Mouse (Mus musculus) limb, embryonic 14.5 days (tissue): ENCODE measurements around the gene Ncbp1. TPM values are rescaled to one million over a fixed set of nuclear protein-coding genes. Genes with fewer than 3 reads are reported as not detected.

ENCODE experiments used
- ATAC-seq: fragments of 200-750 bp; cut with Nextera tagmentation; 2 replicates; pipeline ENCODE4 v1.8.0; 2017; ENCODE audit warnings: low read depth, moderate number of reproducible peaks, moderate TSS enrichment; ENCODE audit not compliant: low FRiP score
- DNase-seq: peaks from one replicate; pipeline ENCODE4 v3.0.0-alpha.2; 2015; ENCODE audit warnings: low spot score
- H3K27ac ChIP-seq: fragments of 300-500 bp; sonication (generic); replicated peaks from 2 replicates; pipeline ENCODE4 v1.5.1; 2014; ENCODE audit warnings: low read depth, mild to moderate bottlenecking, low read length, moderate library complexity, mixed read lengths
- H3K27me3 ChIP-seq: fragments of 300-500 bp; sonication (generic); 2 replicates; pipeline ENCODE4 v1.6.1; 2014; ENCODE audit warnings: low read length, mixed read lengths; ENCODE audit not compliant: control insufficient read depth, insufficient read depth
- H3K36me3 ChIP-seq: fragments of 300-500 bp; sonication (generic); 2 replicates; pipeline ENCODE4 v1.6.1; 2014; ENCODE audit warnings: mild to moderate bottlenecking, low read length, moderate library complexity, mixed read lengths; ENCODE audit not compliant: control insufficient read depth, insufficient read depth
- H3K4me1 ChIP-seq: fragments of 300-500 bp; sonication (generic); 2 replicates; pipeline ENCODE4 v1.6.1; 2014; ENCODE audit warnings: antibody characterized with exemption, low read length, mixed read lengths; ENCODE audit not compliant: control insufficient read depth, insufficient read depth
- H3K4me2 ChIP-seq: fragments of 300-500 bp; sonication (generic); replicated peaks from 2 replicates; pipeline ENCODE4 v1.6.1; 2014; ENCODE audit warnings: low read depth, mild to moderate bottlenecking, low read length, moderate library complexity; ENCODE audit not compliant: severe bottlenecking
- H3K4me3 ChIP-seq: fragments of 300-500 bp; sonication (generic); replicated peaks from 2 replicates; pipeline ENCODE4 v1.5.1; 2014; ENCODE audit warnings: low read length
- H3K9ac ChIP-seq: fragments of 300-500 bp; sonication (generic); 2 replicates; pipeline ENCODE4 v1.6.1; 2014; ENCODE audit warnings: mild to moderate bottlenecking, low read depth, low read length, moderate library complexity; ENCODE audit not compliant: severe bottlenecking
- H3K9me3 ChIP-seq: fragments of 300-500 bp; sonication (generic); 2 replicates; pipeline ENCODE4 v1.6.1; 2016; ENCODE audit warnings: low read length; ENCODE audit not compliant: control insufficient read depth
- POLR2A ChIP-seq: fragments of 200-500 bp; IDR thresholded peaks from 2 replicates; pipeline ENCODE4 v1.8.0; 2012; ENCODE audit warnings: inconsistent platforms, mild to moderate bottlenecking, moderate library complexity, borderline replicate concordance; ENCODE audit not compliant: insufficient read depth, insufficient read length; ENCODE audit errors: extremely low read depth
- WGBS: fragments of 180-500 bp; shearing (Covaris S2); extraction: QIAGEN DNeasy Blood & Tissue Kit; methylation state at CpG from one replicate; pipeline ENCODE4 v1.1.7; 2014; 5-methylcytosine and 5-hydroxymethylcytosine counted together
- polyA plus RNA-seq, 2 experiments: library from polyadenylated mRNA; depleted of rRNA in 1 of 2; stranded (reverse) in 1 of 2; unstranded in 1 of 2; fragments of >200 nt; fragmentation: Nextera tagmentation in 1 of 2; extraction: Ambion mirVana in 1 of 2; gene quantifications; 2 replicates each; pipeline versions ENCODE4 v1.2.1 to v1.2.3; 2012 to 2014

The Ncbp1 gene
- polyA plus RNA-seq, 2 experiments: 74.0 to 75.2 TPM

DNA sequence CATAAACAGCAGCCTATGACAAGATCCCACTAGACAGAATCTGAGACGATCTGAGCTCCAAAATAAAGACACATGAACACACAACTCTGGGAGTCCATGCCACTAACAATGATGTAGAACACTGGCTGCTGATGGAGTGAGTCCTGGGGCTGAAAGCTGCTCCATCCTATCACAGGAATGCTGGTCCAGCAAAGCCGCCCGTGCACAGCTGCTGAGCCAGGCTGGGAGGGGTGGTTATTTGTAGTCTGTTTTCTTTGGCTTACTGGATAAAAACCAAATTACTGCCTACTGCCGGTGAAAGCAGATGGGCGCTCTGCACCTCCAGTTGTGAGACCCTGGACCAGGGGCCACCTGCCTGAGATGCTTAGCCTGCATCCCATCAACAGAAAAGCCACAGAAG lies 38.6 kb downstream of the Ncbp1 start:
- no peaks in the 10 kb centered on the region for H3K9me3 ChIP-seq
- H3K36me3 ChIP-seq: peaks cover 88% of the 10 kb centered on the region
- no peak overlapping the region for H3K9ac ChIP-seq
- H3K4me1 ChIP-seq: no peaks in the 10 kb centered on the region
- H3K4me2 ChIP-seq: no peak overlapping the region
- H3K4me3 ChIP-seq: no peak overlapping the region
- no peaks in the 10 kb centered on the region for H3K27me3 ChIP-seq
- no peak overlapping the region for H3K27ac ChIP-seq
- ATAC-seq: no peak
- DNase-seq: no peak
- TF ChIP-seq POLR2A: no peak
- 71% methylated on average over 5 of the region's 5 CpGs for WGBS

GRCm38 (mm10) chr4:46177496-46177895 lies 39.1 kb downstream of the Ncbp1 start:
- no peak for ATAC-seq
- Histone ChIP-seq H3K9me3 (no peaks in the 10 kb centered on the region), H3K27ac (no peak overlapping the region), H3K36me3 (peaks cover 89% of the 10 kb centered on the region), H3K9ac (no peak overlapping the region), H3K27me3 (no peaks in the 10 kb centered on the region), H3K4me2 (no peak overlapping the region), H3K4me1 (no peaks in the 10 kb centered on the region), H3K4me3 (no peak overlapping the region)
- 84% methylated on average over 7 of the region's 7 CpGs for WGBS
- TF ChIP-seq POLR2A: no peak
- no peak for DNase-seq

DNA sequence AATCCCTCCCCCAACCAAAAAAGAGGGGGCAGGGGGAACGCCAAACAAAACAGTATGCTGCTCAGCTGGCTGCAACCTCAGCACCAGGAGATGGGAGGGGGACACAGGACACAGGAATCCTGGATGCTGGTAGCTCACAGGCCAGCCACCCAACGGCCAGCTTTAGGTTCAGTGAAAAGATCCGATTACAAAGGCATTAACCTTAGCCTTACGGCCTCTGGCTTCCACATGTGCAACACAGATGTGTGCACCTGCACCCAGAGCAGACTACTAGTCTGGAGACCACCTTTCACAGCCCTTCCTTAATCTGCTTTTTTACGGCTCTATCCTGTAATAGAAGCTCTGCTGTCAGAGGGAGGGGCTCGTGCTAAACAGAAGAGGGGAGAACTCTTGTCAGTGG lies 42.8 kb downstream of the Ncbp1 start:
- 10% methylated on average over 6 of the region's 6 CpGs for WGBS
- DNase-seq (no peak), ATAC-seq (no peak)
- H3K36me3 ChIP-seq: peaks cover 86% of the 10 kb centered on the region
- no peaks in the 10 kb centered on the region for H3K27me3 ChIP-seq
- no peak overlapping the region for H3K4me2 ChIP-seq
- no peak overlapping the region for H3K27ac ChIP-seq
- no peak overlapping the region for H3K4me3 ChIP-seq
- no peak for TF ChIP-seq POLR2A
- no peak overlapping the region for H3K9ac ChIP-seq
- no peaks in the 10 kb centered on the region for H3K9me3 ChIP-seq
- no peaks in the 10 kb centered on the region for H3K4me1 ChIP-seq

DNA sequence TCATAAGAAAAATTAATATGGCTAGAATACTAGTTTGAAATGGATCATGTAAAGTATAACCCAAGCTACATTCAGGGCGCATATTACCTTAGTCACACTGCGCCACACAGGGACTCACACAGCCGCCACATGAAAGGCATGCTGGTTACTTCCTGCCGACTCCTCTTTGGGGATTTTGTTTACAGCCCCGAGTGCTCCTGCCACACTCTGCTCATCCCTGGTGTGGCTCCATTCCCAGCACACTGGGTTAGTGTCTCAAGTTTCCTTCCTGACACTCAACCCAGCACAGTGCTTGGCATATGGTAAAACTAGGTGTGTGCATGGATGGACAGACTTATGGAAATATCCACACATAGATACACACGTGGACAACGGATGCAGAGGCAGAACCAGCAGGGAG lies 43.8 kb downstream of the Ncbp1 start:
- H3K36me3 ChIP-seq: peaks cover 85% of the 10 kb centered on the region
- no peak for TF ChIP-seq POLR2A
- WGBS: 84% methylated on average over 7 of the region's 7 CpGs

DNA sequence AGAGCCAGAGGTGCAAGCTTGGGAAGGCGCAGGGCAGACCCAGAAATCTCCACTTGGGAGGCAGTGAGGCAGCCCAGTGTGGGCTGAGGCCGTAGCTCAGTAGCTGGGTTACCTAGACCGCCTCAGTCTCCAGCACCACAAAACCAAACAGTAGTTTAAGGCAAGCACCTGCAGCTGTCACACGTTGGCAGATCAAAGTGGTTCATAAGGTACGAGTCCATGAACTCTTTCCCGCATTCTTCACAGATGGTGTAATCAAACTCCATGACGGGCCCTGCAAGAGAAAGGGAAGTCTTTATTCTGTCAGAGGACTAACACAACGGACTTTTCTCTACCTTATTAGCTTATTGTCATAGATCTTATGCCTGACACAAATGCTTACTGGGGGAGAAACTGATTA lies 47.0 kb downstream of the Ncbp1 start:
- Histone ChIP-seq H3K9ac (no peak overlapping the region), H3K4me1 (no peaks in the 10 kb centered on the region), H3K4me2 (no peak overlapping the region), H3K9me3 (no peaks in the 10 kb centered on the region), H3K4me3 (no peak overlapping the region), H3K36me3 (peaks cover 79% of the 10 kb centered on the region), H3K27me3 (no peaks in the 10 kb centered on the region), H3K27ac (no peak overlapping the region)
- no peak for TF ChIP-seq POLR2A
- WGBS: 52% methylated on average over 8 of the region's 8 CpGs
- ATAC-seq (no peak), DNase-seq (no peak)

More for the DNA sequence above, 43.8 kb downstream of the Ncbp1 start:
- Histone ChIP-seq H3K9ac (no peak overlapping the region), H3K27ac (no peak overlapping the region), H3K27me3 (no peaks in the 10 kb centered on the region), H3K9me3 (no peaks in the 10 kb centered on the region), H3K4me3 (no peak overlapping the region), H3K4me2 (no peak overlapping the region), H3K4me1 (no peaks in the 10 kb centered on the region)
- DNase-seq (no peak), ATAC-seq (no peak)

- H3K36me3 ChIP-seq: peaks cover 79% of the 10 kb centered on the region
- ATAC-seq: no peak
These were observed 47.5 kb downstream of the Ncbp1 start for GRCm38 (mm10) chr4:46185890-46186289.

More at GRCm38 (mm10) chr4:46185890-46186289, 47.5 kb downstream of the Ncbp1 start:
- Histone ChIP-seq H3K4me2 (no peak overlapping the region), H3K9ac (no peak overlapping the region), H3K4me1 (no peaks in the 10 kb centered on the region), H3K4me3 (no peak overlapping the region), H3K27ac (no peak overlapping the region), H3K27me3 (no peaks in the 10 kb centered on the region), H3K9me3 (no peaks in the 10 kb centered on the region)
- DNase-seq: no peak
- TF ChIP-seq POLR2A: no peak
- 72% methylated on average over 9 of the region's 9 CpGs for WGBS
